Mouse (Mus musculus) ES-Bruce4 (cell line): ENCODE data around the gene 2700097O09Rik.

ENCODE experiments used
- CTCF ChIP-seq: IDR thresholded peaks from one replicate; pipeline ENCODE4 v1.8.1; 2011; ENCODE audit warnings: low read depth, low read length
- POLR2A ChIP-seq: IDR thresholded peaks from one replicate; pipeline ENCODE4 v1.8.1; 2011; ENCODE audit warnings: low read length; ENCODE audit not compliant: insufficient read depth

- TF ChIP-seq CTCF (no peak), POLR2A (no peak)
Observed at GRCm38 (mm10) chr12:55058865-55059615, 20.9 kb downstream of the 2700097O09Rik start.
